Mouse (Mus musculus) ES-Bruce4 (cell line): ENCODE data around the gene Pitpnc1.

Source experiments
- CTCF ChIP-seq: IDR thresholded peaks from one replicate; pipeline ENCODE4 v1.8.1; 2011; ENCODE audit warnings: low read depth, low read length
- POLR2A ChIP-seq: IDR thresholded peaks from one replicate; pipeline ENCODE4 v1.8.1; 2011; ENCODE audit warnings: low read length; ENCODE audit not compliant: insufficient read depth

DNA sequence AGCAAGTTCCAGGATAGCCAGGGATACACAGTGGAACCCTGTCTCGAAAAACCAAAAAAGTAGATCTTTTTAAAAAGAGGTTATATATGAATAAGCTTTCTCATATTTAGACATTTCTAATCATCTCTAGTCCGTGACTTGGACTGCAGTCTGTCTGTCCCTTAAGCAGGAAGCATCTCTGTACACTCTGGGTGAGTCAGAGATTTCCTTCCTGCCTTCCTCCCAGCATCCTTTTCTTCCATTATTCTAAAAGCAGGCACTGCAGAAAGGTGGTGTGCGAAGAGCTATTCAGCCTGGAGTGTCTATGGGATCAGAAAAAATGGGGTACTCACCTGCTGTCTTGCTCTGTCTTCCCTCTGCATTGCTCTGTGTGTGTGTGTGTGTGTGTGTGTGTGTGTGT lies 100.0 kb downstream of the Pitpnc1 start:
- no peak for TF ChIP-seq POLR2A
- no peak for TF ChIP-seq CTCF
